Mouse (Mus musculus) intestine, embryonic 15.5 days (tissue): ENCODE results near the gene Lrrc1. TPM values are rescaled to one million over a fixed set of nuclear protein-coding genes. Genes with fewer than 3 reads are reported as not detected.

Source experiments
- ATAC-seq: fragments of 200-750 bp; cut with Nextera tagmentation; 2 replicates; pipeline ENCODE4 v1.8.0; 2017; ENCODE audit warnings: moderate TSS enrichment, moderate library complexity
- H3K27ac ChIP-seq: fragments of 300-500 bp; sonication (generic); 2 replicates; pipeline ENCODE4 v1.5.1; 2015; ENCODE audit warnings: mild to moderate bottlenecking, inconsistent platforms
- H3K27me3 ChIP-seq: fragments of 300-500 bp; sonication (generic); replicated peaks from 2 replicates; pipeline ENCODE4 v1.6.1; 2015; ENCODE audit warnings: inconsistent platforms
- H3K36me3 ChIP-seq: fragments of 300-500 bp; sonication (generic); 2 replicates; pipeline ENCODE4 v1.6.1; 2015; ENCODE audit warnings: inconsistent platforms
- H3K4me1 ChIP-seq: fragments of 300-500 bp; sonication (generic); replicated peaks from 2 replicates; pipeline ENCODE4 v1.6.1; 2015; ENCODE audit warnings: inconsistent platforms
- H3K4me2 ChIP-seq: fragments of 300-500 bp; sonication (generic); replicated peaks from 2 replicates; pipeline ENCODE4 v1.6.1; 2015; ENCODE audit warnings: mild to moderate bottlenecking, inconsistent platforms
- H3K4me3 ChIP-seq: fragments of 300-500 bp; sonication (generic); replicated peaks from 2 replicates; pipeline ENCODE4 v1.5.1; 2015; ENCODE audit warnings: inconsistent platforms
- H3K9ac ChIP-seq: fragments of 300-500 bp; sonication (generic); 2 replicates; pipeline ENCODE4 v1.6.1; 2015; ENCODE audit warnings: inconsistent platforms
- H3K9me3 ChIP-seq: fragments of 300-500 bp; sonication (generic); 2 replicates; pipeline ENCODE4 v1.6.1; 2016; ENCODE audit warnings: inconsistent platforms
- WGBS: fragments of 180-500 bp; shearing (Covaris S2); methylation state at CpG from one replicate; pipeline ENCODE4 v1.1.7; 2015; 5-methylcytosine and 5-hydroxymethylcytosine counted together
- polyA plus RNA-seq: library from polyadenylated mRNA; unstranded; fragments of >200 nt; fragmentation: Nextera tagmentation; extraction: Ambion mirVana; gene quantifications from 2 replicates; pipeline ENCODE4 v1.2.1, GENCODE M21; 2015

The Lrrc1 gene
- polyA plus RNA-seq, 1 experiment from 2014 or later = 14.1 TPM

DNA sequence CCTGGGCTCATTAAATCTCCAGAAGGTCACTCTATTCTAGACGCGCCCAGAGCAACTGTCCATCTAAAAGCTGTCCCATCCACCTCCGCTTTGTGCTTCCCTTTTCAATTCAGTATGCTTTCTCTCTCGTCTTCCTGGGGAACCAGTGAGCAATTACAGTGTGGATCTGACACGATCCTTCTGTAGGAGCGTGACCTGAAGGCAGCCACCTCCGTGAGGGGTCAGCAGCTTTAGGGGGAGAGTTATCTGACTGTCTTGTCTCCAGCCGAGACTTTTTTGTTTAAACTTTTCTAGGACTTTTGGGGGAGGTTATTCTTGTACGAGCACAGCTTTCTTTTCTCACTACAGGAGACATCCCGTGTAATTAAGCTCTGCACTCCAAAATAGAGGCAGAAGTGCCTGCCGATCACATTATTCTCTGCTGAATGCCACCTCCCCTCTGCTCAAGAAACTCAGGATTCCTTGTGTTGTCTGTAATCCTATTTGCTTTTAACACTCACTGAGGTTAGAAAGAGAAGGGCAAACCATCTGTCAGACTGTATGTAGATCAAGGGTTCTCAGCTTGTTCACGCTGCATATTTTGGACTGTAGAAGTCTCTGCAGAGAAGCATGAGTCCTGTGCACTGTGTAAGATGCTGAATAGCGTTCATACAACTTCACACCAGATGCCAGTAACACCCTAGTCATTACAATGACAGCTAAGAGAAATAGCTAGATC lies 24.3 kb upstream of the Lrrc1 start:
- no peak overlapping the region for H3K4me3 ChIP-seq
- no peaks in the 10 kb centered on the region for H3K9me3 ChIP-seq
- H3K4me1 ChIP-seq = no peaks in the 10 kb centered on the region
- H3K9ac ChIP-seq = no peak overlapping the region
- no peaks in the 10 kb centered on the region for H3K36me3 ChIP-seq
- H3K27ac ChIP-seq = no peak overlapping the region
- ATAC-seq = no peak
- no peaks in the 10 kb centered on the region for H3K27me3 ChIP-seq
- 60% methylated on average over 13 of the region's 13 CpGs for WGBS
- no peak overlapping the region for H3K4me2 ChIP-seq

GRCm38 (mm10) chr9:77561827-77562226 lies 17.2 kb upstream of the Lrrc1 start:
- Histone ChIP-seq H3K4me2 (no peak overlapping the region), H3K9ac (no peak overlapping the region), H3K9me3 (no peaks in the 10 kb centered on the region), H3K36me3 (no peaks in the 10 kb centered on the region), H3K4me3 (no peak overlapping the region), H3K4me1 (no peaks in the 10 kb centered on the region), H3K27me3 (no peaks in the 10 kb centered on the region), H3K27ac (no peak overlapping the region)
- ATAC-seq = no peak

DNA sequence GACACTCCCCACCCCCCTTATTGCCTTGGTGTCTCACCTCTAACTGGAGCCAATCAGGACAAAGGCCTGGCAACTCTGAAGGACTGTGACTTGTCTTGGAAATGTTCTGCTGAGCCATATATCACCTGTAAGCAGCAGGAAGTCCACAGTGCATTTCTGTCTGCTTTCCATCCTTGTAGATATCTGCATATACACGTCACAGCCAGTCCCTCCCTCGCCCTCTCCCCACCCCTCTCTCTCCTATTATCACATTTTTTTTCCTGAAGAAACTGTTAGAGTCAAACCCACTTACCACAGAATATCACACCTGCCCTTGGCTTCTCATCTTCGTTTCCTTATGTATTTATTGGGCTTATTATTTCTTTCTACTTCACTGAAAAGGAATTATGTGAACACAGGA lies 13.3 kb upstream of the Lrrc1 start:
- Histone ChIP-seq H3K36me3 (no peaks in the 10 kb centered on the region), H3K27ac (no peak overlapping the region), H3K9ac (no peak overlapping the region), H3K4me2 (no peak overlapping the region), H3K27me3 (no peaks in the 10 kb centered on the region), H3K4me3 (no peak overlapping the region), H3K4me1 (no peaks in the 10 kb centered on the region), H3K9me3 (no peaks in the 10 kb centered on the region)
- peak; percentile 90 for ATAC-seq
- 39% methylated on average over 3 of the region's 3 CpGs for WGBS

GRCm38 (mm10) chr9:77557181-77557580 lies 12.5 kb upstream of the Lrrc1 start:
- no peak for ATAC-seq
- Histone ChIP-seq H3K9ac (no peak overlapping the region), H3K27me3 (no peaks in the 10 kb centered on the region), H3K9me3 (no peaks in the 10 kb centered on the region), H3K36me3 (no peaks in the 10 kb centered on the region), H3K4me2 (no peak overlapping the region), H3K27ac (0 out of 2 replicates have a peak overlapping the region, but pooled peaks have one; percentile 83), H3K4me3 (no peak overlapping the region), H3K4me1 (no peaks in the 10 kb centered on the region)
- WGBS = 84% methylated on average over 4 of the region's 4 CpGs

DNA sequence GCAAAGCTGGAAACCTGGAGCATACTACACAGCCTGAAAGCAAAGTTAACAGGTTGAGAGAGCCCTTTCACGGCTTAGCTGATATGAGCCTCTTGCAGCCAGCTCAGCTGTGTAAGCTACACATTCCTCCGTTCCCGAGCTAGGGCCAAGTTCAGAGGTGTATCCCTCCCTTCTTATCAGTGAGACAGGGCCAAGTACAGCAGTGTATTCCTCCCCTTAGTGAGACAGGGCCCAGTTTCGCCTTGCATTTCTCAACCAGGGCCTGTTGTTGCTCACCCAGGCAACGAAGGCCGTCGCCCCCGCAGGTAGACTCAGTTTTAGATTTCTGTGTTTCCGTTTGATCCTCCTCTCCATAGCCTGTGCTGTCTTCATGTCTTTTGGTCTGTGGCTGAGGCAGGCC lies 11.8 kb upstream of the Lrrc1 start:
- peak overlapping the region; percentile 22; the same call in 1 of the 2 replicates for H3K4me2 ChIP-seq

GRCm38 (mm10) chr9:77553465-77553864 lies 8.8 kb upstream of the Lrrc1 start:
- ATAC-seq = no peak
- no peaks in the 10 kb centered on the region for H3K4me1 ChIP-seq
- H3K4me2 ChIP-seq = no peak overlapping the region
- H3K36me3 ChIP-seq = no peaks in the 10 kb centered on the region
- no peaks in the 10 kb centered on the region for H3K9me3 ChIP-seq
- H3K9ac ChIP-seq = no peak overlapping the region
- H3K4me3 ChIP-seq = no peak overlapping the region
- no peaks in the 10 kb centered on the region for H3K27me3 ChIP-seq
- WGBS = 49% methylated on average over 2 of the region's 2 CpGs
- no peak overlapping the region for H3K27ac ChIP-seq

More for the DNA sequence above, 11.8 kb upstream of the Lrrc1 start:
- 56% methylated on average over 9 of the region's 9 CpGs for WGBS
- Histone ChIP-seq H3K27ac (peak overlapping the region; percentile 83), H3K36me3 (no peaks in the 10 kb centered on the region), H3K4me1 (no peaks in the 10 kb centered on the region), H3K9me3 (no peaks in the 10 kb centered on the region), H3K27me3 (no peaks in the 10 kb centered on the region), H3K4me3 (no peak overlapping the region), H3K9ac (no peak overlapping the region)
- peak; percentile 96 for ATAC-seq

DNA sequence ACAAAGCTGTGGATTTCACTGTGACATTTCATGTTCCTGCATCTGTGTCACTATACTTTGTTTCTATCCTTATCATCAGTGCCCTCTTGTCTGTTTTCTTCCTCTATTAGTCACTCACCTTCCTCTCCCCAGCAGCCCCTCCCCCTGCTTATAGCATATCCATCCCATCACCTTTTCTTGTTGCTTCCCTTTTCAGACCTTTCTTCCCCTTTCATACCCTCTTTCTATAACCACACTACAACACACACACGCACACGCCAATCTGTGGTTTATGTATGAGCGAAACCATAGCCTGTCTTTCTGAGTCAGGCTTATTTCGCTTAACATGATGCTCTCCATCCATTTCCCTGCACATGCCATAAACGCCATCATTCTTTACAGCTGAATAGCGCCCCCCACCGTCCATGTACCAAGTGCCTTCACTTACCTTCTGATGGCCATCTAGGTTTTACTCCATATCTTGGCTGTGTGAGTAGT lies 6.4 kb upstream of the Lrrc1 start:
- no peaks in the 10 kb centered on the region for H3K27me3 ChIP-seq
- no peak overlapping the region for H3K27ac ChIP-seq
- WGBS = 64% methylated on average over 7 of the region's 7 CpGs
- no peak overlapping the region for H3K4me3 ChIP-seq
- no peak overlapping the region for H3K9ac ChIP-seq
- H3K36me3 ChIP-seq = no peaks in the 10 kb centered on the region
- no peak overlapping the region for H3K4me2 ChIP-seq
- 0 out of 2 replicates have a peak, but pooled peaks cover 5% of the 10 kb centered on the region for H3K4me1 ChIP-seq
- no peaks in the 10 kb centered on the region for H3K9me3 ChIP-seq
- no peak for ATAC-seq

DNA sequence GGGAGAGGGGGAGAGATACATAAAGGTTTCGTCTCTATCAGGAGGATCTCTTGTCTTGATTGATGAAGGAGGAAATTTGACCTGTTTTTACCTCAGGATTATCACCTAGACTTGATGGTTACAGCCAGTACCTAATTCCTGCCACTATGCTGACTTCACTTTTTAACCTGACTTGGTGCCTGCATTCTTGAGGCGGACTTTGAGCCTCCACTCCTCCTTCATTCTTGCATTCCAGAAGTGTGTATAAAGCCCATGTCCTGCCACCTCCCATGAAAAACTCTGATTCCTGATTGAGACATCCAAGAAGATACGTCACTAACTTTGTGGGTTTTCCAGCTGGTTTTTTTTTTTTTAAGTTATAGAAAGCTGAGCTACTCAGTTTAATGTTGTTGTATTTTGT lies 1.3 kb upstream of the Lrrc1 start:
- H3K4me1 ChIP-seq = peaks cover 14% of the 10 kb centered on the region; the same call in 1 of the 2 replicates
- no peaks in the 10 kb centered on the region for H3K9me3 ChIP-seq
- H3K27me3 ChIP-seq = no peaks in the 10 kb centered on the region
- no peak overlapping the region for H3K4me3 ChIP-seq
- H3K27ac ChIP-seq = no peak overlapping the region
- 42% methylated on average over 3 of the region's 3 CpGs for WGBS
- 0 out of 2 replicates have a peak, but pooled peaks have one; percentile 15 for ATAC-seq
- H3K36me3 ChIP-seq = no peaks in the 10 kb centered on the region
- peak overlapping the region; percentile 93; the same call in 1 of the 2 replicates for H3K4me2 ChIP-seq
- H3K9ac ChIP-seq = no peak overlapping the region

- H3K27ac ChIP-seq = peak overlapping the region; percentile 87
- H3K9me3 ChIP-seq = no peaks in the 10 kb centered on the region
- H3K9ac ChIP-seq = peak overlapping the region; percentile 78
- peaks cover 14% of the 10 kb centered on the region; the same call in 1 of the 2 replicates for H3K4me1 ChIP-seq
- no peaks in the 10 kb centered on the region for H3K36me3 ChIP-seq
- H3K27me3 ChIP-seq = no peaks in the 10 kb centered on the region
- H3K4me2 ChIP-seq = peak overlapping the region; percentile 93
- under 1% methylated on average over 17 of the region's 17 CpGs for WGBS
- ATAC-seq = peak; percentile 36; the same call in 1 of the 2 replicates
- H3K4me3 ChIP-seq = peak overlapping the region; percentile 82
Observed at GRCm38 (mm10) chr9:77545068-77545421, 375 bp upstream of the Lrrc1 start.

GRCm38 (mm10) chr9:77543351-77544321 lies 1.0 kb downstream of the Lrrc1 start:
- no peaks in the 10 kb centered on the region for H3K36me3 ChIP-seq
- peak overlapping the region; percentile 93 for H3K4me2 ChIP-seq
- peak; percentile 67 for ATAC-seq
- peak overlapping the region; percentile 78 for H3K9ac ChIP-seq
- WGBS = 1% methylated on average over 40 of the region's 40 CpGs
- no peaks in the 10 kb centered on the region for H3K27me3 ChIP-seq
- peak overlapping the region; percentile 87 for H3K27ac ChIP-seq
- peak overlapping the region; percentile 82 for H3K4me3 ChIP-seq
- H3K4me1 ChIP-seq = peaks cover 14% of the 10 kb centered on the region; the same call in 1 of the 2 replicates
- no peaks in the 10 kb centered on the region for H3K9me3 ChIP-seq

- ATAC-seq = no peak
- Histone ChIP-seq H3K9ac (no peak overlapping the region), H3K9me3 (no peaks in the 10 kb centered on the region), H3K27me3 (no peaks in the 10 kb centered on the region), H3K4me2 (no peak overlapping the region), H3K27ac (no peak overlapping the region), H3K4me1 (peaks cover 15% of the 10 kb centered on the region; the same call in 1 of the 2 replicates), H3K36me3 (no peaks in the 10 kb centered on the region), H3K4me3 (no peak overlapping the region)
- 87% methylated on average over 7 of the region's 7 CpGs for WGBS
Observed at GRCm38 (mm10) chr9:77541556-77541955, 3.1 kb downstream of the Lrrc1 start.

DNA sequence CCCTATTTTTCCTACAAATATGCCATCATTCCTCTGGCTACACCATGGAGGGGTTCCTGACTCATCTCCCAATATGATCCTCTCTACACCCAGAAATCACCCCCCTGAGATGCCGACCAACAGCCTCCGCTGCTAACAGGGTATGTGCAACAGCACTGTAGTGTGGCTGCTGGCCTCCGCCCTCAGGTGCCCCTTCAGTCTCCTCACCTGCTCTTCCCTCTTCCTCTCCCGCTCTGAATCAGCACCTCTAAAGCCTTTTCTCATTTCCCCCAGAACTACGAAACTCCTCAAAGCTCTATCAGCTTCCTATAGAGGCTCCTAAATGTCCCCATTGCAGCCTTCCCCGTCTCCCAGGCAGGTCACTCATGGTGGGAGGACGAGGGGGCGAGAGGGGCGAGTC lies 5.4 kb downstream of the Lrrc1 start:
- Histone ChIP-seq H3K4me2 (no peak overlapping the region), H3K9me3 (no peaks in the 10 kb centered on the region)
- 87% methylated on average over 9 of the region's 9 CpGs for WGBS

More for the DNA sequence above, 5.4 kb downstream of the Lrrc1 start:
- no peak for ATAC-seq
- Histone ChIP-seq H3K27ac (no peak overlapping the region), H3K4me3 (no peak overlapping the region), H3K9ac (no peak overlapping the region), H3K4me1 (peaks cover 29% of the 10 kb centered on the region), H3K36me3 (no peaks in the 10 kb centered on the region), H3K27me3 (no peaks in the 10 kb centered on the region)
